Mouse (Mus musculus) thymus, postnatal 36 days (tissue): ENCODE results near the gene Gm20422.
"Not testable (repeated sequence)": the region's sequence is repeated elsewhere in the genome, so short reads cannot be mapped to it uniquely, and the experiment has no call there.

Source experiments
- DNase-seq, 2 experiments: peaks; one replicate each; pipeline ENCODE4 v3.0.0; 2022; ENCODE audit warnings: mixed read lengths in 2 of 2

Gene Gm20422

GRCm38 (mm10) chr8:69793666-69794065 is 19.0 kb upstream of the Gm20422 start:
- DNase-seq = no peak

- peak; percentile 52 to 67 for DNase-seq
These were observed 16.9 kb upstream of the Gm20422 start for GRCm38 (mm10) chr8:69791415-69792068.

DNA sequence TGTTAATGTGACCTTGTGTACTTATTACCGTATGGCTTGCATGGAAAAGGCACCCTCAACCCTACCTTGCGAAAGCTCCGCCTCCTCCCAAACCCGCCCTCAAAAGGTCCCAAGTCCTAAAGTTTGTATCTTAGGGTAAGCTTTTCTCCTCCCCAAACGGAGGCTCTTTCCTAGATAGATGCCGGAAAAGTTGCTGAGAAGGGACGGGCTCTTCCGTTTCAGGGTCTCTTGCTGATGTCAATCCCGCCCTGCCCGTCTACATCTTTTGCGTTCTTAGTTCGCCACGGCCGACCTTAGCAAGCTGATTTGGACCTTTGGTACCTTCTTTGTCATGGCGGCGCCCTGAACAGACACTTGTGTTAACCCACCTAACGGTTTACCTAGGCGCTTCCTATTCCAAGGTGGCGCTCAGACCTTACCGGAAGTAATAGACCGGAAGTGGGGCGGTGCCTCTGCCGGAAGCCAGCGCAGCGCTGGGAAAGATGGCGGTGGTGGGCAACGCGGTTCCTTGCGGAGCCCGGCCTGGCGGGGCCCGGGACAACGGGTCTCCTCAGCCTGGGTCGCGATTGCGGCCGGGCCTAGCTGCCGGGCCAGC is 16.2 kb upstream of the Gm20422 start, which contains the start of the genes Atp13a1 and Zfp866:
Gene Atp13a1 (plus strand): TSS at position 391 of the 595 bp plus-strand sequence.
Gene Zfp866 (minus strand): TSS at position 406 of the 595 bp plus-strand sequence.
- DNase-seq = peak; percentile 88 to 90

DNA sequence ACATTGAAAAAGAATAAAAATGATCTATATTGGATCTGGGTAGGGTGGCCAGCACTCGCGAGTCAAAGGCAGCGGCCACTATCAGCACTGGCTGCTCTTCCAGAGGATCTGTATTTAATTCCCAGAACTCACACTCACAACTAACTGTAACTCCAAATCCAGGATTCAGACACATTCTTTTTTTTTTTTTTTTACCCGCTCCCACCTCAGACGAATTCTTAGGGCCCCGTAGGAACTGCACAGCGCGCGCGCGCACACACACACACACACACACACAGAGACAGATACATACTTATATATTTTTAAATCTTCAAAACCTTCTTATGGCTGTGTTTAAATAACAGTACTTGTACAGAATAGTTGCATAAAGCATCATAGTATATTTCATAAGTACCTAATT is 15.7 kb upstream of the Gm20422 start:
- no peak for DNase-seq

GRCm38 (mm10) chr8:69789731-69790130 is 15.0 kb upstream of the Gm20422 start:
- no peak for DNase-seq

GRCm38 (mm10) chr8:69789105-69789504 is 14.4 kb upstream of the Gm20422 start:
- no peak for DNase-seq

DNA sequence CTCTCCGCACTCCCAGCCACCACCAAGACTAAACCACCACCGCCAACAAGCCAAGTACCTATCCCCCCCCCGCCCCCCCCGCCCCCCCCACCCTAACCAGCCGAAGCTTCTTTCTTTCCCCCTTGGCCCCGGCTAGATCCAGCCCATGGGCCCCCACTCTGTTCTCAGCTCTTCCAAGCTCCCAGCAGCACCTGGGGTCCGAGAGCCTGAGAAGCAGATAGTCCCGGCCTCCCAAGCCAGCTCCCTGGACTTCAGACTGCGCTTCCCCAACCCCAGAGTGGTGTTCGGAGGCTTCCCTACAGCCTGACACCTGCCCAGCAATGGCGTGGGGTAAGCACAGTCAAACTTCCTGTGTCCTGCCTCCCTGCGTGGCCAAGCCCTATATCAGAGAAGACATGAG is 2.4 kb upstream of the Gm20422 start:
- no peak for DNase-seq

GRCm38 (mm10) chr8:69775149-69775534 is 456 bp upstream of the Gm20422 start:
- DNase-seq = no peak

DNA sequence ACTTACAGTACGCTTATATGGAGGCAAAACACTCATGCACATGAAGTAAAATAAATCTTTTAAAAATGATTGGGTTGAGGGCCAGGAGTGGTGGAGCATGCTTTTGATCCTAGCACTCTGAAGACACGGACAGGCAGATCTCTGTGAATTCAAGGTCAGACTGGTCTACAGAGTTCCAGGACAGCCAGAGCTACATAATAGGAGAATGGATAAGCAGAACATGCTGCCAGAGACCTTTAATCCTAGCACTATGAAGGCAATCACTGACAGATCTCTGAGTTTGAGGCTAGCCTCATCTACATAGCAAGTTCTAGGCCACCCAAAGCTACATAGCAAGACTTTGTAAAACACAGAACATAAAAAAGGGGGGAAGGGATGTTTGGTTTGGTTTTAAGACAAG is 2.6 kb downstream of the Gm20422 start:
- DNase-seq = no peak

DNA sequence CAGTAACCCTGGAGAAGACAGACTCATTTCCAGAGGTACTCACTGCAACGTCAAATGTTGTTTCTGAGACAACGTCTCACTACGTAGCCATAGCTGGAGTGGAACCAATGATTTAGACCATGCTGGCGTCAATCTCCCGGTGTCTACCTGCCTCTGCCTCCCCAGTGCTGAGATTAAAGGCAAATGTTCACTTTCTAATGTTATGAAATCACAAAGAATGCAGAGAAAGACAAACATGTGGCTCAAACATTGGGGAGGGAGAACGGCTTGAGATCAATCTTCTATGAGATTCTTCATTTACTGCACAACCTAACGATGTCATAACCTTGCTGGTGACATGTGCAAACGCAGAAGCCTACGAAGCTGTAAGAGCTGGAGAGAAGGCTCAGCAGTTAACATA is 3.5 kb downstream of the Gm20422 start:
- no peak for DNase-seq

DNA sequence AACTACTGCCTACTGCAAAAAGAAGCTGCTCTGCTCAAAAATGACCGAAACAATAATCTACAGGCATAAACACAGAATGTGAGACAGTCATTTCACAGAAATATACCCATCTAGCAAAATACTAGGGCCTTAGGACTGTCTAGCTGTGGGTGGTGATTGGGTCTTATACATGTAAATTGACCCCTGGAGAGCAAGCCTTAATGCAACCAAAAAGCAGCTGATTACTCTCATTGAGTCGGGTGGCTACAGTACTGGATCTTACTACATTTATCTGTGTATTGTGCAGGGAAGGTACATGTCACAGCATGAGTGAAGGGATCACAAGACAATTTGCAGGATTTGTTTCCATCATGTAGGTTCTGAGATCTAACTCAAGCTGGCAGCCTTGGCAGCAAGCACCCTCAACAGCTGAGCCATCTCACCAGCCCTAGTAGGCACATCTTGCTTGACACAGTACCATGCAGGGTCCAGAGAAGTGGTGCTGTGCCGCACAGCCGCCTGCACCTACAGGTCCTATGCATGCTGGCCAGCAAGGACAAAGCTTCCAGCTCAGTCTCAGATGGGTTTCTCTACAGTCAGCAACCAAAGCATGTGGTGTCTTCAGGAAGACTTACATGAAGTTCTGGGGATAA is 12.8 kb downstream of the Gm20422 start:
- DNase-seq = no peak

- no peak for DNase-seq
These were observed 16.4 kb downstream of the Gm20422 start for GRCm38 (mm10) chr8:69758316-69758715.

DNA sequence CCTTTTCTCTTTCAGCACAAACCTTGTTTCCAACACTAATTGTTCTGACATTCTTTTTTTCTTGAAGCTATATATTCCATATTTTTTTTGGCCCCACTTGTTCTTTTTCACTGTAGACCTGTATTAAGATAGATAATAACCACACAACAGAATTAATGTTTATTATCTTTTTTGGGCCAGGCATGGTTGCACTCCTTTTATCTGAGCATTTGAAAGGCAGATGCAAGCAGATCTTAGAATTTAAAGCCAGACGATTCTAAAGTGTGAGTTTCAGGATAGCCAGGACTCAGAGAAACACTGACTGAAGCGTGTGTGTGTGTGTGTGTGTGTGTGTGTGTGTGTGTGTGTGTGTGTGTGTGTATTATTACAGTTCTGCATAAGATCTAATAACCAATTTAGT is 22.2 kb downstream of the Gm20422 start:
- no peak for DNase-seq

DNA sequence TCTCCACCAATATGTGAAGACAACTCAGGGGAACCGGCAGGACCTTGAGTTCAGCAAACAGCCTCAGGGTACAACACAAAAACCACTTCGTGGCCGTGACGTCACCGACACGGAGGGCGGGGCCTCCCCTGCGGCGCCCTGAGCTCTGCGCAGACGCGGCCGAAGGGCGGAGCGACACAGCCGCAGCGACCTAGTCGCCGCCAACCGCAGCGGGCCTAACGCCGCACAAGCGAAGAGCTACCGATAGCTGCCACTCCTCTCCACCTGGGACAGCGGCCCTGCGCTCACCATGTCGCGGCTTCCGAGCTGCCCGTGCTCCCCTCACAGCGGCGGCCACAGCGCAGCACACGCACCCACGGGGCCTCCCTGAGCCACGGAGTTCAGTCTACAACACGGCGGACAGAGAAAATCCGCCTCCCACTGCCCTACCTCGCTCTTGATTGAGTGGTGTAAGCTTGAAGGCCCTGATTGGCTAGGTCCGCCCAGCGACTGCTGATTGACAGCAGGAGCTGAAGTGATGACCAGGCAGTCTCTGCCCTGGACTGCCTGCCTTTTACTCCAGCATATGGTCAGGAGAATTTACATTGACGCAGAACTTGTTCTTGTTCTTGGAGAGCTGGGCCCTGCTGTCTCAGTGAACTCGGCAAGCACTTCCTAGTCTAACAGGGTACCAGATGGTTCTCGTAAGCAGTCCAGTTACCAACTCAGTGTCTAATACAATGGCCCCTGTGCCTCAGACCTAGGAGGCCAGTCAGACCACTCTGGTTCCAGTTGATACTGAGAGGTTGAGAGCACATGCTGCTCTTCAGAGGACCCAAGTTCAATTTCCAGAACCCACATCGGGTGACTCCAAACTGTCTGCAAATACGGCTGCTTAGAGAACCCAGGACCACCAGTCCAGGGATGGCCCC is 24.9 kb downstream of the Gm20422 start, which contains the start of gene Zfp963:
Gene Zfp963 (minus strand): TSS at position 427 of the 911 bp plus-strand sequence.
- peak; percentile 97 for DNase-seq

DNA sequence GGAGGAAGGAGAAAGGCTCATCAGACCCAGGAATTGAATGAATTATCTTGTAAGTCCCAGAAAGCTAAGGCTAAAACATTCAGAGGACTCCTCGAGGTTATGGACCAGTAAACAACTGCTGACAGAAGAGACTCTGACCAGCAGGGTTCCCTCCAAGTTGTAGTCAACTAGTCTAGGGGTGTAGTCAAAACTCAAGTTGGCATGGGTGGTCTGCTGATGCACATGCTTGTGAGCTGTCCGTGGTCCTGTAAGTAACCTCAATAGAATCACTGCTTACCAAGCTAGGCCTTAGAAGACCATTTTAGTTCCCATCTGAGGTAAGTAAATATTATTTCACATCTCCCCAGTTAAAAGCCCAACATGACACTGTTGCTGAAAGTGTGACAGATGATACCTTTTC is 33.5 kb downstream of the Gm20422 start:
- DNase-seq = no peak

- no peak for DNase-seq
These were observed 33.9 kb downstream of the Gm20422 start for GRCm38 (mm10) chr8:69740763-69741162.

GRCm38 (mm10) chr8:69735495-69735894 is 39.2 kb downstream of the Gm20422 start:
- DNase-seq = no peak

DNA sequence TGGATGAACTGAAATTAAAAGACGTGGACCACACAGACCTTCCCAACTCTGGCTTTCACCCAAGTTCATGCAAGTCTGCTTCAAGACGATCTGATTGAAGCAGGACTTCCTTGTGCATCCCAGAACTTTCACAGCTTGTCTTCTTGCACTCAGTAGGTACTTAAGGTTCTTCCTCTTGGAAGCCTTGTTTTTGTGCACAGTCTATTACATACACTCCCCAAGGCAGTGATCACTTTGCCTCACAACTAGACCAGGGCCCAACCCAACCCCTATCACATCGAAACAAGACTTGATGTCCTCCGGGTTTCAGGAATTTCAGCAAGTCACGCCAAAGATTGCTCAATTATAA is 57.5 kb downstream of the Gm20422 start:
- no peak for DNase-seq

DNA sequence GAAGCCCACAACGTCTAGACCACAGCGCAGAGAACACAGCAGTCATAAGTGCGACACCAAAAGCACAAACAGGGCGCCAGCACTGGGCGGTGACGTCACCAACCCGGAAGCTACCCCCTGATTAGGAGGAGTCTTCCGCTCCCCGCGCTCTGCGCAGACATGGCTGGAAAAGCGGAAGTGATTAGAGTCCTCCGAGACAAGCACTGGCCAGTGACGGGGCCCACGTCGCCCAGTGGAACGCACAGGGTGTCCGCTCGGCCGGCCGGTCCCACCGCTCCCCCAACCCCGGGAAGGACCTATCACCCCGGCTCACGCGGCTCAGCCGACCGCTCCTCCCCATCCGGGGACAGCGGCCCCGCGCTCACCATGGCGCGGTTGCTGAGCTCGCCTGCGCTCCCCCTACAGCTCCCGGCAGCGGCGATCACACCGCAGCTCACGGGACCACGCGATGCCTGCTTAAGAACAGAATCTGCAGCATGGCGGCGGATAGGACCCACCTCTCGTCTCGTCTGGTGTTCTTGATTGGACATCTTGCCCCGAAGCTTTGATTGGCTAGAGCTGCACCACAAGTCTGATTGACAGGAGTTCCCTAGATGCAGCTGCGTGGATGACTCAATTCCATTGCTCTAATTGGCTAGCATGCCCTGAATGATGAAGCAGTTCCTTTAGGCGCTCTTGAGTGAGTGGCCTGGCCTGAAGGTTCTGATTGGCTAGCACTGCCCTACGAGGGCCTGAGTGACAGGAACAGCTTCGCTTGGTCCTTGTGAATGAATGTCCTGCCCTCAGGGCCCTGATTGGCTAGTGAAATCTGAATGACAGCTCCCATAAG is 58.1 kb downstream of the Gm20422 start:
- DNase-seq = peak; percentile 90 to 94

GRCm38 (mm10) chr8:69715366-69715765 is 59.3 kb downstream of the Gm20422 start:
- DNase-seq = no peak

GRCm38 (mm10) chr8:69713516-69713915 is 61.2 kb downstream of the Gm20422 start:
- no peak for DNase-seq

DNA sequence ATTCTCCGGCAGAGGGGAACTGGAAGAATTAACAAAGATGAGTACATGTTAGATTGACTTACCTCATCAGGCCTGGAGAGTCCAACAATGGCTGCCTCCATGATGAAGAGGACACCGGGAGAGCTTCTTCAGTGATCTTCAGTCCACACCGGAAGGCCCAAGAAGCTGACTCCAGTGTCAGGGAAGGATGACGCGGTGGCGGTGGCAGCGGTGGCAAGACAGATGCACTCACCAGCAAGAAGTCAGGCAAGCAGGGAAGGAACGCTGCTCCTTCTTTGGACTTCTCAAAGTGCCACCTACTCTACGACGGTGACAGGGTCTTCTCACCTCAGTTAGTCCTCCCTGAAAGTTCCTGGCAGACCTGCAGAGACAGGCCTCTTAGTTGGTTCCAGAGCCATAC is 64.1 kb downstream of the Gm20422 start, which contains the start of gene Zfp869:
Gene Zfp869 (minus strand): TSS at position 101 of the 400 bp plus-strand sequence.
- not testable (repeated sequence) for DNase-seq
